Mouse (Mus musculus) bone marrow, adult 2 months (tissue): ENCODE measurements around the gene Eif5.

ENCODE experiments used
- CTCF ChIP-seq: fragments of 200-500 bp; IDR thresholded peaks from 2 replicates; pipeline ENCODE4 v1.5.1; 2011; ENCODE audit warnings: low read length, control low read depth; ENCODE audit not compliant: control insufficient read depth, insufficient read depth
- POLR2A ChIP-seq: fragments of 200-500 bp; IDR thresholded peaks from 2 replicates; pipeline ENCODE4 v1.6.1; 2011; ENCODE audit warnings: low read depth, mild to moderate bottlenecking, control low read depth, low read length, borderline replicate concordance; ENCODE audit not compliant: control insufficient read depth

GRCm38 (mm10) chr12:111507001-111507400 is 30.8 kb upstream of the Eif5 start:
- TF ChIP-seq CTCF (no peak), POLR2A (no peak)
